Mouse (Mus musculus) embryonic fibroblast, embryonic 13.5 days (primary cell): ENCODE results near the gene Chuk.

Source experiments
- CTCF ChIP-seq: IDR thresholded peaks from 2 replicates; pipeline ENCODE4 v1.5.1; 2011; ENCODE audit warnings: mild to moderate bottlenecking, control low read depth, low read length, moderate library complexity, borderline replicate concordance; ENCODE audit not compliant: insufficient read depth
- POLR2A ChIP-seq: IDR thresholded peaks from 2 replicates; pipeline ENCODE4 v1.6.1; 2011; ENCODE audit warnings: low read depth, mild to moderate bottlenecking, control low read depth, low read length, moderate library complexity

DNA sequence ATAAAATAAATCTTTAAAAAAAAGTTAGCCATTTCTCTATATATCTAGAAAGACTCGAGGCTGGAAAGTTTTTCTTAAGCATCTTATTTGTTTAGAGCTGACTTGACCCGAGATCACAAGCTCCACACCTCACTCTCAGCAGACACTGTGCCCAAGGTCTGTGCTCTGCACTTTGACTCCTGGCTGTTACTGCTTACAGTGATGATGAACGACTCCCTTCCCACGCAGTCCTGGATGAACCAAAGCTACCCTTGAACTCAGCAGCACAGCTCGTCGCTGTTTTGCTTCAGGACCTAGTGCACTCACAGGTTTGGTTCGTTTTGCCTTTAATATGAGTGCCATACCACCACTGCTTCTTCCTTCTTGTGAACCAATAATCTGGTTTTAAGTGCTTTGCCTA lies 43.5 kb downstream of the Chuk start:
- TF ChIP-seq POLR2A (no peak), CTCF (no peak)
